Mouse (Mus musculus): ENCODE measurements around the gene Camk2d.

DNA sequence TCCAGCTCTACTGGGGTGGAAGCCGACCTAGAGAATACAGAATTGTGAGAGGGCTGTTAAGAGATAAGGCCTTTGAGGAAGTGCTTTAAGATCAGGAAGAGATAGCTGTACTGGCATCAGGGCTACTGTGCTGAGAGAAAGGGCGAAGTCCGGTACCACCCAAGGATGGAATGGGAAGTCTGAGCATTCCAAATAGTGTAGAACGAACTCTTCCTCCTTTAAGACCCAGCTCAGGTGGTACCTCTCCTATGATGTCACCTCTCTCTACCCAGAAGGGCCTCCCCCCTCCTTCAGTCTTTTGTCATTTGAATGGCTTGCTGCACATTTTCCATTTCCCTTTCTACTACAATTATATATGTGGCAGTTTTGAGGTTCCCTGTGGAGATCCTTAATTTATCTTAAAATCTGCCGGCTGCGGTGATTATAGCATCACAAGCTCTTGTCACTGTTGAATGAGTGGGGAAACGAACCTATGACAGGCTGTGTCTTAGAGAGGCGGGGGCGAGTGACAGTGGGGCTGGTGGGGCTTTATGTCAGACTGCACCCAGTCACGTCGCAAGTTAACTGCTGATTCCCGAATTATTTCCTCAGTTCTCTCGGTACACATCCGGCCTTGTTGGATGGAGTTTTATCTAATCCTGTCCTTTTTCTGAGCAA is 13.8 kb downstream of the Camk2d start:
- TF ChIP-seq EP300 (IDR thresholded peaks at IDR 0.05; ENCODE audit: low read depth) (no peak), CTCF (IDR thresholded peaks at IDR 0.05; ENCODE audit: low read depth) (no peak)

Data from liver, postnatal 0 days (tissue).